Mouse (Mus musculus): Measurements from ENCODE around the gene Ptprs. TPM values are rescaled to one million over a fixed set of nuclear protein-coding genes. Genes with fewer than 3 reads are reported as not detected.

Gene Ptprs
- polyA plus RNA-seq, 1 experiment from 2014 or later = 58.1 TPM

GRCm38 (mm10) chr17:56474311-56474830 lies 1.9 kb downstream of the Ptprs start:
- no peak for ATAC-seq (replicated peaks; ENCODE audit: insufficient number of reproducible peaks, low FRiP score, low TSS enrichment)
- Histone ChIP-seq H3K4me2 (peak overlapping the region; percentile 98), H3K9ac (ENCODE audit: low read depth, low read length) (peak overlapping the region; percentile 88), H3K27me3 (ENCODE audit: control insufficient read depth, insufficient read depth, low read length) (peaks cover 46% of the 10 kb centered on the region), H3K27ac (ENCODE audit: low read depth, low read length) (no peak overlapping the region), H3K4me3 (ENCODE audit: low read depth, low read length) (peak overlapping the region; percentile 75), H3K4me1 (ENCODE audit: control insufficient read depth, insufficient read depth, low read length) (peaks cover 49% of the 10 kb centered on the region), H3K36me3 (ENCODE audit: control insufficient read depth, insufficient read depth, low read length) (no peaks in the 10 kb centered on the region), H3K9me3 (replicated peaks; ENCODE audit: control insufficient read depth, low read length) (no peaks in the 10 kb centered on the region)
- WGBS (ENCODE audit: insufficient replicate concordance) = 5% methylated on average over 32 of the region's 32 CpGs

- peak overlapping the region; percentile 98 for H3K4me2 ChIP-seq
- no peak for ATAC-seq (replicated peaks; ENCODE audit: insufficient number of reproducible peaks, low FRiP score, low TSS enrichment)
- H3K9ac ChIP-seq (ENCODE audit: low read depth, low read length) = peak overlapping the region; percentile 54; the same call in 1 of the 2 replicates
- H3K9me3 ChIP-seq (replicated peaks; ENCODE audit: control insufficient read depth, low read length) = no peaks in the 10 kb centered on the region
- H3K4me3 ChIP-seq (ENCODE audit: low read depth, low read length) = peak overlapping the region; percentile 75
- H3K27me3 ChIP-seq (ENCODE audit: control insufficient read depth, insufficient read depth, low read length) = peaks cover 46% of the 10 kb centered on the region
- H3K27ac ChIP-seq (ENCODE audit: low read depth, low read length) = no peak overlapping the region
- peaks cover 57% of the 10 kb centered on the region for H3K4me1 ChIP-seq (ENCODE audit: control insufficient read depth, insufficient read depth, low read length)
- 0 out of 2 replicates have a peak, but pooled peaks cover 2% of the 10 kb centered on the region for H3K36me3 ChIP-seq (ENCODE audit: control insufficient read depth, insufficient read depth, low read length)
- WGBS (ENCODE audit: insufficient replicate concordance) = 4% methylated on average over 11 of the region's 11 CpGs
These were observed 2.7 kb downstream of the Ptprs start for GRCm38 (mm10) chr17:56473611-56473905.

- H3K27me3 ChIP-seq (ENCODE audit: control insufficient read depth, insufficient read depth, low read length) = peaks cover 46% of the 10 kb centered on the region
- 2% methylated on average over 50 of the region's 50 CpGs for WGBS (ENCODE audit: insufficient replicate concordance)
- H3K4me1 ChIP-seq (ENCODE audit: control insufficient read depth, insufficient read depth, low read length) = peaks cover 58% of the 10 kb centered on the region
These were observed 3.3 kb downstream of the Ptprs start for GRCm38 (mm10) chr17:56472733-56473610.

GRCm38 (mm10) chr17:56472121-56472520 lies 4.2 kb downstream of the Ptprs start:
- ATAC-seq (replicated peaks; ENCODE audit: insufficient number of reproducible peaks, low FRiP score, low TSS enrichment) = no peak
- H3K27ac ChIP-seq (ENCODE audit: low read depth, low read length) = no peak overlapping the region

More at GRCm38 (mm10) chr17:56472733-56473610, 3.3 kb downstream of the Ptprs start:
- Histone ChIP-seq H3K4me3 (ENCODE audit: low read depth, low read length) (peak overlapping the region; percentile 75), H3K9me3 (replicated peaks; ENCODE audit: control insufficient read depth, low read length) (no peaks in the 10 kb centered on the region), H3K36me3 (ENCODE audit: control insufficient read depth, insufficient read depth, low read length) (0 out of 2 replicates have a peak, but pooled peaks cover 2% of the 10 kb centered on the region), H3K27ac (ENCODE audit: low read depth, low read length) (no peak overlapping the region), H3K4me2 (peak overlapping the region; percentile 98), H3K9ac (ENCODE audit: low read depth, low read length) (peak overlapping the region; percentile 54; the same call in 1 of the 2 replicates)
- no peak for ATAC-seq (replicated peaks; ENCODE audit: insufficient number of reproducible peaks, low FRiP score, low TSS enrichment)

GRCm38 (mm10) chr17:56471136-56471535 lies 5.1 kb downstream of the Ptprs start:
- Histone ChIP-seq H3K27ac (ENCODE audit: low read depth, low read length) (no peak overlapping the region), H3K9me3 (replicated peaks; ENCODE audit: control insufficient read depth, low read length) (no peaks in the 10 kb centered on the region), H3K9ac (ENCODE audit: low read depth, low read length) (no peak overlapping the region), H3K4me3 (ENCODE audit: low read depth, low read length) (0 out of 2 replicates have a peak overlapping the region, but pooled peaks have one; percentile 3), H3K27me3 (ENCODE audit: control insufficient read depth, insufficient read depth, low read length) (peaks cover 43% of the 10 kb centered on the region), H3K4me1 (ENCODE audit: control insufficient read depth, insufficient read depth, low read length) (peaks cover 58% of the 10 kb centered on the region), H3K4me2 (no peak overlapping the region), H3K36me3 (ENCODE audit: control insufficient read depth, insufficient read depth, low read length) (0 out of 2 replicates have a peak, but pooled peaks cover 2% of the 10 kb centered on the region)
- WGBS (ENCODE audit: insufficient replicate concordance) = 56% methylated on average over 5 of the region's 5 CpGs
- ATAC-seq (replicated peaks; ENCODE audit: insufficient number of reproducible peaks, low FRiP score, low TSS enrichment) = no peak

More at GRCm38 (mm10) chr17:56472121-56472520, 4.2 kb downstream of the Ptprs start:
- peak overlapping the region; percentile 98 for H3K4me2 ChIP-seq
- H3K36me3 ChIP-seq (ENCODE audit: control insufficient read depth, insufficient read depth, low read length) = 0 out of 2 replicates have a peak, but pooled peaks cover 2% of the 10 kb centered on the region
- H3K27me3 ChIP-seq (ENCODE audit: control insufficient read depth, insufficient read depth, low read length) = peaks cover 43% of the 10 kb centered on the region
- WGBS (ENCODE audit: insufficient replicate concordance) = 7% methylated on average over 16 of the region's 16 CpGs
- H3K4me3 ChIP-seq (ENCODE audit: low read depth, low read length) = peak overlapping the region; percentile 75
- H3K9ac ChIP-seq (ENCODE audit: low read depth, low read length) = no peak overlapping the region
- H3K4me1 ChIP-seq (ENCODE audit: control insufficient read depth, insufficient read depth, low read length) = peaks cover 58% of the 10 kb centered on the region
- H3K9me3 ChIP-seq (replicated peaks; ENCODE audit: control insufficient read depth, low read length) = no peaks in the 10 kb centered on the region

- peak overlapping the region; percentile 66; the same call in 1 of the 2 replicates for H3K9ac ChIP-seq (ENCODE audit: low read depth, low read length)
- H3K4me1 ChIP-seq (ENCODE audit: control insufficient read depth, insufficient read depth, low read length) = peaks cover 58% of the 10 kb centered on the region
- no peak overlapping the region for H3K27ac ChIP-seq (ENCODE audit: low read depth, low read length)
- H3K36me3 ChIP-seq (ENCODE audit: control insufficient read depth, insufficient read depth, low read length) = 0 out of 2 replicates have a peak, but pooled peaks cover 2% of the 10 kb centered on the region
- H3K27me3 ChIP-seq (ENCODE audit: control insufficient read depth, insufficient read depth, low read length) = peaks cover 39% of the 10 kb centered on the region
- peak overlapping the region; percentile 67 for H3K4me2 ChIP-seq
- no peak for ATAC-seq (replicated peaks; ENCODE audit: insufficient number of reproducible peaks, low FRiP score, low TSS enrichment)
- WGBS (ENCODE audit: insufficient replicate concordance) = 18% methylated on average over 10 of the region's 10 CpGs
- peak overlapping the region; percentile 41 for H3K4me3 ChIP-seq (ENCODE audit: low read depth, low read length)
- no peaks in the 10 kb centered on the region for H3K9me3 ChIP-seq (replicated peaks; ENCODE audit: control insufficient read depth, low read length)
These were observed 5.7 kb downstream of the Ptprs start for GRCm38 (mm10) chr17:56470571-56470970.

DNA sequence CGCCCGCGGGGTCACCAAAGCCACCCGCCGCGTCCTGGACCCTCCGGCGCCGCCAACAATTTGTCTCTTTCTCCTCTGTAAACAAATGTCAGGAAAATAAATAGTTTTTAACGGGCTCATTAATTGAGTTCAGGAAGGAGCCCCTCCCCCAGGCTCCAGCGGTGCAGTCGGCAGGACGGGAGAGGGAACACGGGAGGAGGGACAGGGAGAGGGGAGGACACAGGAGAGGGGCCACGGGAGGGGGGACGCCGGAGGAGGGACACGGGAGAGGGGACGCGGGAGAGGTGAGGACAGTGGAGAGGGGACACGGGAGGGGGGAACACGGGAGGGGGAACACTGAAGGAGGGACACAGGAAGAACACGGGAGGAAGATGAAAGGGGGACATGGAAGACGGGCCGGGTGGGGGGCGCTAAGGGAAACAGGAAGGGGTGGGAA lies 6.3 kb downstream of the Ptprs start:
- Histone ChIP-seq H3K36me3 (ENCODE audit: control insufficient read depth, insufficient read depth, low read length) (0 out of 2 replicates have a peak, but pooled peaks cover 2% of the 10 kb centered on the region), H3K4me1 (ENCODE audit: control insufficient read depth, insufficient read depth, low read length) (peaks cover 55% of the 10 kb centered on the region), H3K4me2 (peak overlapping the region; percentile 67), H3K9ac (ENCODE audit: low read depth, low read length) (peak overlapping the region; percentile 66), H3K9me3 (replicated peaks; ENCODE audit: control insufficient read depth, low read length) (no peaks in the 10 kb centered on the region), H3K27ac (ENCODE audit: low read depth, low read length) (peak overlapping the region; percentile 77; the same call in 1 of the 2 replicates), H3K4me3 (ENCODE audit: low read depth, low read length) (peak overlapping the region; percentile 41), H3K27me3 (ENCODE audit: control insufficient read depth, insufficient read depth, low read length) (peaks cover 35% of the 10 kb centered on the region)
- no peak for ATAC-seq (replicated peaks; ENCODE audit: insufficient number of reproducible peaks, low FRiP score, low TSS enrichment)
- WGBS (ENCODE audit: insufficient replicate concordance) = 2% methylated on average over 26 of the region's 26 CpGs

- Histone ChIP-seq H3K4me1 (ENCODE audit: control insufficient read depth, insufficient read depth, low read length) (peaks cover 48% of the 10 kb centered on the region), H3K4me2 (peak overlapping the region; percentile 67), H3K36me3 (ENCODE audit: control insufficient read depth, insufficient read depth, low read length) (0 out of 2 replicates have a peak, but pooled peaks cover 2% of the 10 kb centered on the region), H3K9ac (ENCODE audit: low read depth, low read length) (peak overlapping the region; percentile 39), H3K4me3 (ENCODE audit: low read depth, low read length) (peak overlapping the region; percentile 41; the same call in 1 of the 2 replicates), H3K27ac (ENCODE audit: low read depth, low read length) (peak overlapping the region; percentile 77), H3K27me3 (ENCODE audit: control insufficient read depth, insufficient read depth, low read length) (peaks cover 28% of the 10 kb centered on the region), H3K9me3 (replicated peaks; ENCODE audit: control insufficient read depth, low read length) (no peaks in the 10 kb centered on the region)
- WGBS (ENCODE audit: insufficient replicate concordance) = 24% methylated on average over 8 of the region's 8 CpGs
- no peak for ATAC-seq (replicated peaks; ENCODE audit: insufficient number of reproducible peaks, low FRiP score, low TSS enrichment)
These were observed 7.0 kb downstream of the Ptprs start for GRCm38 (mm10) chr17:56469275-56469674.

Data from heart, embryonic 11.5 days (tissue).